Mouse (Mus musculus): ENCODE measurements around the gene Dclre1a.

DNA sequence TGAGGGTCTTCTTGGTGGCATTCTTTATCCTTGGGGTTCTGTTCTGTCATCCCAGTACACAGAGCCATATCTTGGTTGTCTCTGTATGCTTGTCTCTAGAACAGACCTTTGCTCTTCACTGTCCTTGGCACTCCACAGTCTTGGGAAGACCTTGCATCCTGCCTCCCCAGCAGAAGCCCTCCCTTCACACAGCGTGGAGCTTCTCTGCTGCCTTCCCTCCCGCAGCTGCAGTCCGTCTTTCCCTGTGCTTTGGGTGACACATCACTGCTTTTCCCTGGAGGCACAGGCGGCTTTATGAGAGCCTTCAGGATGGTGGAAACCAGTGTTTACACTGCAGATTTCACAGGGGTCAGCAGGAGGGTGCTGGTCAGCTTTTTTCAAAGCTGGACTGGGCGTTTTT, 35.8 kb upstream of the Dclre1a start:
- TF ChIP-seq CTCF (IDR thresholded peaks at IDR 0.05; ENCODE audit: borderline replicate concordance, control insufficient read depth, extremely low read depth, insufficient read depth, low read length, poor library complexity) (no peak), POLR2A (IDR thresholded peaks at IDR 0.05; ENCODE audit: control insufficient read depth, extremely low read depth, insufficient read depth, low read length, poor library complexity) (no peak)
